Mouse (Mus musculus) erythroblast, embryonic 14.5 days (primary cell): ENCODE data around the gene Adipor1. TPM values are rescaled to one million over a fixed set of nuclear protein-coding genes. Genes with fewer than 3 reads are reported as not detected.

Experiments
- H3K27me3 ChIP-seq: 2 replicates; pipeline ENCODE4 v1.6.1; 2012; ENCODE audit warnings: inconsistent platforms; ENCODE audit not compliant: control insufficient read depth
- H3K36me3 ChIP-seq: 2 replicates; pipeline ENCODE4 v1.6.1; 2012; ENCODE audit warnings: mild to moderate bottlenecking, inconsistent platforms; ENCODE audit not compliant: control insufficient read depth
- H3K4me1 ChIP-seq: 2 replicates; pipeline ENCODE4 v1.6.1; 2012; ENCODE audit warnings: inconsistent platforms; ENCODE audit not compliant: control insufficient read depth
- H3K4me3 ChIP-seq: replicated peaks from 2 replicates; pipeline ENCODE3; 2012; ENCODE audit warnings: moderate library complexity, mild to moderate bottlenecking, inconsistent platforms
- H3K9me3 ChIP-seq: 2 replicates; pipeline ENCODE4 v1.6.1; 2012; ENCODE audit warnings: low read length, inconsistent platforms, mixed read lengths; ENCODE audit not compliant: control insufficient read depth
- GATA1 ChIP-seq: IDR thresholded peaks from 2 replicates; pipeline ENCODE4 v1.6.1; 2012; ENCODE audit warnings: low read length, inconsistent platforms, mixed read lengths
- TAL1 ChIP-seq: IDR thresholded peaks from 3 replicates; pipeline ENCODE4 v1.6.1; 2012; ENCODE audit warnings: low read length, inconsistent platforms, mixed read lengths
- polyA plus RNA-seq: library from polyadenylated mRNA; stranded (reverse); fragments of >175 nt; gene quantifications from 2 replicates; pipeline ENCODE4 v1.2.3, GENCODE M21; 2012

Gene Adipor1
- 58.2 and 72.8 TPM in 2 replicates for polyA plus RNA-seq

DNA sequence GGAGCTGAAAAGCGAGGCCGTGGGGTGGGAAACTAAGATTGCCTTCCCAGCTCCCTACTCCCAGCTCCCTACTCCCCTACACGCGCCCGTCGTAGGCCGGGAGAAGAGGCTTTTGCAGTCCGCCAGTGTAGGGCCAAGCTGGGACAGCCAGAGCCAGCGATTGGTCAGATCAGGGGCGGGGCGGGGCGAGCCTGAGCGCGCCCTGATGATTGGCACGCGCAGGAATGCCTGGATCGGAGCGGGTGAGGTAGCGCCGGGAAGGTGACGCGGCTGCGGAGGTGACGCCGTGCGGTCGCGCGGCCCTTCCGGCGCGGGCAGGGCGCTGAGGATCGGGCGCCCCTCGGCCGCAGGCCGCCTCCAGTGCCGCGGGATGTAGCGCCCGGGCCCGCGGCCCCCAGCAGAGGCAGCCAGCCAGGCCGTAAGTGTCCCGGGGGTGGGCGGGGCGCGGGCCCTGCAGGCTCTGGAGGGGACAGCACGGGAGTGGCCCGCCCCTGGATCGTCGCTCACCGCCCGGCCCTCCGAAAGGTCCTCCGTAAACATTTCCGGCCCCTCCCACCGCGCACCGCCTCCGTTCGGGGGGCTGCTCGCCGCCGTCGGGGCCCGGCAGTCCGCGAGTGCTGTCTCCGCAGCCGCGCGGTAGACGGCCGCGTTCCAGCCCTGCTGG, at the start of gene Adipor1:
Gene Adipor1 (plus strand): TSS at position 211 of the 664 bp plus-strand sequence.
- TF ChIP-seq TAL1 = no peak
- TF ChIP-seq GATA1 = no peak

DNA sequence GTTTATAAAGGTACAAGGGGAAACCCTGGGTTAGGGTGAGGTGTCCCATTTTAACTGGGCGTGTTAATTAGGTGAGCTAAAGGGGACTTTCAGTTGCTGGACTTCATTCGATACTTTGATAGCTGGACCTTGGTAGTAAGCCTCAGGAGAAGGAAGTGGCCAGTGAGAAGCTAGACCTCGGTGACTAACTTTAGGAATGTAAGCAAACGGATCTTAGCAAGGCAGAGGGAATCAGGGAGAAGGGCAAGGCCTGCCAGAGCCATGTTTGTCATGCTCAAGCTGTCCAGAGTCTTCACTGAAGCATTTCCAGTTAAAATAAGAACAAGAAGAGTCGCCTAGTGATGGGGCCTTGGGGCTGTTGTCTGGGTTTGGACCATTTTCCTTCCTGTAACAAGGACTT, 49.7 kb upstream of the Adipor1 start:
- peaks cover 3% of the 10 kb centered on the region for H3K36me3 ChIP-seq
- H3K4me1 ChIP-seq = peaks cover 20% of the 10 kb centered on the region
- no peak for TF ChIP-seq GATA1
- no peak for TF ChIP-seq TAL1
- H3K27me3 ChIP-seq = no peaks in the 10 kb centered on the region; the same call in 1 of the 2 replicates
- no peak overlapping the region for H3K4me3 ChIP-seq
- peaks cover 10% of the 10 kb centered on the region for H3K9me3 ChIP-seq

More for the DNA sequence above, at the start of gene Adipor1:
- Histone ChIP-seq H3K27me3 (no peaks in the 10 kb centered on the region), H3K4me3 (peak within 1 kb of the TSS; percentile 93), H3K9me3 (no peaks in the 10 kb centered on the region), H3K36me3 (peaks cover 63% of the 10 kb centered on the region), H3K4me1 (peaks cover 57% of the 10 kb centered on the region)

DNA sequence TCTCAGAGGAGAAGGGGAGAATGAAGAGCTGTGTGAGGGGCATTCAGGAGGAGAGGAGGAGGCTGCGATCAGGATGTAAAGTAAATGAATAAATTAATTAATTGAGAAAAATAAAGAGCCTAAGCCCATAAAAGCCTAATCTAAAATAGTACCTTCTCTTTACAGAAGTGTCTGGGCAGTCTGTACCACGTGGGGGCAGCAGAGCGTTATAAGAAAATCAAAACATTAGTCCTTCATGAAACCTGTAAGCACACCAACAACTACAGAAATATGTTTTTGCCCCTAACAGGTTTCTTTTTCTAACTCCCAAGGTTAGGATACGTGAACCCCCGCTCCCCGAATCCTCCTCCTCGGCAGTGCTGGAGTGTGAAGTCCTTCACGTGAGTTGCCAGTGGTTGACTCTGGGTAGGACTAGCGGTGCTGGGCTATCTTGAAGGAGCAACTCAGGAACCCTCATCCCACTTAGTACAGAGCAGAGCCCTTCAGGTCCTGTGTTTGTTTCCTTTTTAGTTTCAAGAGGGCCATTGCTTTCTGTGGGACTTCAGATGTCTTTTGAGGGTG, 46.3 kb upstream of the Adipor1 start:
- Histone ChIP-seq H3K36me3 (no peaks in the 10 kb centered on the region), H3K4me3 (no peak overlapping the region), H3K27me3 (no peaks in the 10 kb centered on the region; the same call in 1 of the 2 replicates), H3K4me1 (peaks cover 3% of the 10 kb centered on the region), H3K9me3 (peaks cover 19% of the 10 kb centered on the region)
- TF ChIP-seq GATA1 (no peak), TAL1 (no peak)

DNA sequence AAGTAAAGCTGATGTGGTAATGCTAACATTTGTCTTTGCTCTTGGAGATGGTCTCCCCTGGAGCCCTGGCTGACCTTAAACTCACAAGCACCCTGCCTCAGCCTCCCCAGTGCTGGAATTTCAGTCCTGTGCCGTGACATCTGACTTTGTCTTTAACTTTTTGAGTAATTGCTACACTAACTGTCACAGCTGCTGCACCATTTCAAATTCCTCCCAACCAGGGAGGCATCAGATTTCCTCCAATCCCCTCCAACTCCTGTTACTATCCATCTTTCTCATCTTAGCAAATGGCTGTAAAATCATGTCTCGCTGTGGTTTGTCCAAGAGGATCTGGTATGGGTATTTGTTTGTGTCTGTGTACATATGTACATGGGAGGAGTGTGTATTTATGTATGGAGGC, 41.1 kb upstream of the Adipor1 start:
- Histone ChIP-seq H3K4me1 (no peaks in the 10 kb centered on the region), H3K27me3 (no peaks in the 10 kb centered on the region; the same call in none of the 2 replicates), H3K36me3 (no peaks in the 10 kb centered on the region), H3K9me3 (peaks cover 19% of the 10 kb centered on the region), H3K4me3 (no peak overlapping the region)
- TF ChIP-seq TAL1 (no peak), GATA1 (no peak)

DNA sequence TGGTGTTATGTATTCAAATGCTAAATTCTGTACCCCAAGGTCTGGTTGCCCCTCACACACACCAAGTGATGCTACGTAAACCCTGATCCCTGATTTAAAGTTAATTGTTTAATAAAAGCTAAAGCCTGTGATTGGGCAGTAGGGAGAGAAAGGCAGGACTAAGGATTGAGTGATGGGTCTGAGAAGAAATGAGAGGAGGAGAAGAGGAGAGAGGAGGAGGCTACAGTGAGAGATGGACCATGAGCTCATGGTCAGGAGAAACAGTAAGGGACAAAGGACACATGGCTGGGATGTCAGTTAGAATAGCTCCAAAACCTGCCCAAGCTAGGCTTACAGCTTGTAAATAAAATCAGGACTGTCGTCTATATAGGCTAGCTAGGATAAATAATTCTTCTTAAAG, 34.1 kb upstream of the Adipor1 start:
- peaks cover 43% of the 10 kb centered on the region for H3K27me3 ChIP-seq
- peaks cover 4% of the 10 kb centered on the region for H3K9me3 ChIP-seq
- no peaks in the 10 kb centered on the region for H3K36me3 ChIP-seq
- TF ChIP-seq GATA1 = no peak
- no peak for TF ChIP-seq TAL1
- no peak overlapping the region for H3K4me3 ChIP-seq
- peaks cover 5% of the 10 kb centered on the region for H3K4me1 ChIP-seq

DNA sequence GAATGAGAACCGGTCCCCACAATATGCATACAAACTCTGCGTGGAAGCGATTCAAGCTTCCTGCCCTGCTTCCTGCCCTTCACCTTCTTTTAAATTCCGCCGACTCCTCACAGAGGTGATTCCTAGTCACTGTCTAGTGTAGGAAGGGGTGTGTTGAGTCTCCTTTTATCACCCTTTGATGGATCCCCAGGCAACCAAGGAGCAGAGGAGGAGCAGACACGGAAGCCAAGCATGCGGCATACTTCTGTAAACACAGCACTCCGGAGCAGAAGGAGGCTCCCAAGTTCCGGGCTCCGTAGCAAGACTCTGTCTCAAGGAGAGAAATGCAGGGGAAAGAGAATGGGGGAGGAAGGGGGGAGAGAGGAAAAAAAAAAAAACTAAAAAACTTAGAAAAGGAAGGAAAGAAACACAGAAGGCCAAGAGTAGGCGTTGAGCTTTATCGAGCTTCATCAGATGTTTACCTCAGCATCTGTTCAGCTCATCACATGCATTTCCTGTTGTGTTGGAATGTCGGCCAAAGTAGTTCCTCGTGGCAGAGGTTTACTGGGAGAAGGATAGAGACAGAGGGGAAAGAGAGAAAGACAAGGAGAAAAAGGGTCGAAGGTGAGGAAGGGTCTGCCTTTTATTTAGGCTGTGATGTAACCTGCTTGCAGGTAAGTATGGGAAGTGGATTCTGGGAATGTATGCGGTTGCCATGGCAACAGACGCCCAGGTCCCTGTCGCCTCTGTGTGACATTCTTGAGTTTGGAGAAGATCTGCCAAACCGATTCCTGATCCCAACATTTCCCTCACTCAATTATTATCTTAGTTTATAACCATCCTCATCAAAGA, 33.2 kb upstream of the Adipor1 start:
- no peak for TF ChIP-seq TAL1
- TF ChIP-seq GATA1 = no peak
- Histone ChIP-seq H3K36me3 (no peaks in the 10 kb centered on the region), H3K27me3 (peaks cover 43% of the 10 kb centered on the region), H3K4me3 (no peak overlapping the region), H3K4me1 (peaks cover 5% of the 10 kb centered on the region), H3K9me3 (peaks cover 4% of the 10 kb centered on the region)

DNA sequence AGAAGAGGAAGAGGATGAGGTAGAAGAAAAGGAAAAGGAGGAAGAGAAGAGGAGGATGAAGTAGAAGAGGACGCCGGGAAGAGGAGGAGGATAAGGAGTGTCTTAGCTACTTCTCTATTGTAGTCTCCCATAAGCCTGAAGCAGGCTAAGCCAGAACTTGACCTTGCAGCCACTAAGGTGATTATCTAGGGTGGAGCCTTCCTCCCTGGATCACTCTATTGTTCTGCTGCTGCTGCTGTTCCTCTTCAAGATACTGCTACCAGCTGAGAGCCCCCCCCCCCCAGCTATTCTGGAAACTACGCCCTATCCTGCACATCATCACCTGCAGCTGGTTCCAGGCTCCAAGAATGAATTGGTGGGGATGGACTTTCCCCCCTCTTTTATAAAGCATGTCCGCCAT, 30.6 kb upstream of the Adipor1 start:
- Histone ChIP-seq H3K4me1 (peaks cover 5% of the 10 kb centered on the region), H3K9me3 (peaks cover 4% of the 10 kb centered on the region), H3K4me3 (no peak overlapping the region), H3K27me3 (peaks cover 57% of the 10 kb centered on the region), H3K36me3 (no peaks in the 10 kb centered on the region)
- TF ChIP-seq TAL1 (no peak), GATA1 (no peak)

DNA sequence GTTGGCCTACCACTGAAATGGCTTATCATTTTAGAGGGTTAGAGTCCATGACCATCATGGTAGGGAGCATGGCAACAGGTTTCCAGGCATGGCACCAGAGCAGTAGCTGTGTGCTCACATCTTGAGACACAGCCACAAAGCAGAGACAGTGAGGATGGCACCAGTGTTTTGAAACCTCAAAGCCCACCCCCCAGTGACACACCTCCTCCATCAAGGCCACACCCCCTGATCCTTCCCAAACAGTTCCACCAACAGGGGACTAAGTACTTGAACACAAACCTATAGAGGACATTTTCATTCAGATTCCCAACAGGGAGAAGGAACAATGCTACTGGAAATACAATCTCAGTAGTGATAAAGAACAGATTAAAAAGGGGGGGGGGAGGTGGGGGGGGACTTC, 30.0 kb upstream of the Adipor1 start:
- peaks cover 4% of the 10 kb centered on the region for H3K9me3 ChIP-seq
- TF ChIP-seq GATA1 (no peak), TAL1 (no peak)
- H3K4me1 ChIP-seq = peaks cover 5% of the 10 kb centered on the region
- no peak overlapping the region for H3K4me3 ChIP-seq
- no peaks in the 10 kb centered on the region for H3K36me3 ChIP-seq
- peaks cover 57% of the 10 kb centered on the region for H3K27me3 ChIP-seq

DNA sequence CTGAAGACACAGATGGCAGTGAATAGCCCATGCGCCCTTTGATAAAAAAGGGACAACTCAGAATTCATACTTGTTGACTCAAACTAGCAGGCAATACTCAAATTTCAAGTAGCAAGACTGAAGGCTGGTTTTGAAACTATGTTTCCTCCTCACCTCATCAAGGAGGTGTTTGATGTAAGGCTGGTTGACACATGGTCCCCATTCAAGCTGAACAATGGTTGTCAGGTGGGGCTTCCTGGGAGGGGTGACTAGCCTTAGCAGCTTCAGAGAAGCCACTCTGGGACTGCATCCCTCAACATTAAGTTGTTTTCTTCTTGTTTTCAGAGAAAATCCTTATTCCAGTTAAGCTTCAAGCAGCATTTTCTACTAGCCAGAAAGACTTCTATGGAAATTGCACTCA, 29.5 kb upstream of the Adipor1 start, which contains the start of gene 4933406M09Rik:
Gene 4933406M09Rik (plus strand): TSS at position 275 of the 400 bp plus-strand sequence.
- H3K36me3 ChIP-seq = no peaks in the 10 kb centered on the region
- no peak within 1 kb of the TSS for H3K4me3 ChIP-seq
- peaks cover 4% of the 10 kb centered on the region for H3K9me3 ChIP-seq
- peaks cover 5% of the 10 kb centered on the region for H3K4me1 ChIP-seq
- TF ChIP-seq TAL1 (no peak), GATA1 (no peak)
- H3K27me3 ChIP-seq = peaks cover 52% of the 10 kb centered on the region
